Mouse (Mus musculus): ENCODE results near the gene Alox8.

Gene Alox8

GRCm38 (mm10) chr11:69179512-69179911, 18.1 kb downstream of the Alox8 start:
- DNase-seq (ENCODE audit: low spot score), result no peak

- no peak for DNase-seq (ENCODE audit: low spot score)
Observed at GRCm38 (mm10) chr11:69178525-69178924, 19.1 kb downstream of the Alox8 start.

GRCm38 (mm10) chr11:69174722-69175121, 22.9 kb downstream of the Alox8 start:
- no peak for DNase-seq (ENCODE audit: low spot score)

GRCm38 (mm10) chr11:69172606-69173005, 25.0 kb downstream of the Alox8 start:
- DNase-seq (ENCODE audit: low spot score), result no peak

- peak; percentile 51 for DNase-seq (ENCODE audit: low spot score)
Observed at GRCm38 (mm10) chr11:69171626-69172025, 26.0 kb downstream of the Alox8 start.

GRCm38 (mm10) chr11:69169313-69169712, 28.3 kb downstream of the Alox8 start:
- DNase-seq (ENCODE audit: low spot score), result no peak

- no peak for DNase-seq (ENCODE audit: low spot score)
Observed at GRCm38 (mm10) chr11:69156800-69157199, 40.8 kb downstream of the Alox8 start, which contains the start of gene Alox12b. Gene Alox12b (plus strand): TSS chr11:69156989.

GRCm38 (mm10) chr11:69155351-69155750, 42.3 kb downstream of the Alox8 start:
- DNase-seq (ENCODE audit: low spot score), result no peak

GRCm38 (mm10) chr11:69153831-69154230, 43.8 kb downstream of the Alox8 start:
- no peak for DNase-seq (ENCODE audit: low spot score)

GRCm38 (mm10) chr11:69151004-69151403, 46.6 kb downstream of the Alox8 start:
- DNase-seq (ENCODE audit: low spot score), result no peak

- no peak for DNase-seq (ENCODE audit: low spot score)
Observed at GRCm38 (mm10) chr11:69150444-69150843, 47.2 kb downstream of the Alox8 start.

GRCm38 (mm10) chr11:69149728-69150127, 47.9 kb downstream of the Alox8 start:
- no peak for DNase-seq (ENCODE audit: low spot score)

- no peak for DNase-seq (ENCODE audit: low spot score)
Observed at GRCm38 (mm10) chr11:69148451-69148960, 49.1 kb downstream of the Alox8 start.

GRCm38 (mm10) chr11:69147546-69147945, 50.1 kb downstream of the Alox8 start:
- DNase-seq (ENCODE audit: low spot score), result no peak

- DNase-seq (ENCODE audit: low spot score), result no peak
Observed at GRCm38 (mm10) chr11:69135361-69135760, 62.3 kb downstream of the Alox8 start.

- no peak for DNase-seq (ENCODE audit: low spot score)
Observed at GRCm38 (mm10) chr11:69134622-69134968, 63.0 kb downstream of the Alox8 start.

All from ovary, postnatal 10 days (tissue).